Mouse (Mus musculus) thymus, adult 2 months (tissue): ENCODE measurements around the gene Sh3bgrl.

Experiments used
- CTCF ChIP-seq: fragments of 200-500 bp; IDR thresholded peaks from 2 replicates; pipeline ENCODE4 v1.5.1; 2012; ENCODE audit warnings: mild to moderate bottlenecking, control low read depth, low read length, moderate library complexity, borderline replicate concordance; ENCODE audit not compliant: control insufficient read depth, poor library complexity, insufficient read depth; ENCODE audit errors: extremely low read depth
- POLR2A ChIP-seq: fragments of 200-500 bp; IDR thresholded peaks from 2 replicates; pipeline ENCODE4 v1.6.1; 2012; ENCODE audit warnings: mild to moderate bottlenecking, low read length, control low read depth, moderate library complexity; ENCODE audit not compliant: control insufficient read depth, poor library complexity, insufficient read depth; ENCODE audit errors: extremely low read depth

- TF ChIP-seq CTCF = no peak
- no peak for TF ChIP-seq POLR2A
These were observed 37.3 kb downstream of the Sh3bgrl start for GRCm38 (mm10) chrX:109132463-109132862.
